Mouse (Mus musculus) left cerebral cortex, adult 18-20 months (tissue): ENCODE measurements around the gene Frat1. TPM values are rescaled to one million over a fixed set of nuclear protein-coding genes. Genes with fewer than 3 reads are reported as not detected.
"Not testable (repeated sequence)": the region's sequence is repeated elsewhere in the genome, so short reads cannot be mapped to it uniquely, and the experiment has no call there.

ENCODE experiments used
- DNase-seq, 2 experiments: peaks; one replicate each; pipeline ENCODE4 v3.0.0; 2021 to 2022; ENCODE audit warnings: low spot score in 2 of 2, mixed read lengths in 1 of 2
- total RNA-seq, 2 experiments: library from RNA; stranded (reverse); gene quantifications; 2 replicates each; pipeline ENCODE4 v1.2.3; 2021

Gene Frat1
- total RNA-seq, 2 experiments from 2014 or later: 14.0 to 15.7 TPM

- DNase-seq: no peak
Observed at GRCm38 (mm10) chr19:41841105-41841750, 11.5 kb downstream of the Frat1 start.

- DNase-seq: no peak
Observed at GRCm38 (mm10) chr19:41842196-41842595, 12.4 kb downstream of the Frat1 start.

GRCm38 (mm10) chr19:41842706-41843105 is 12.9 kb downstream of the Frat1 start:
- DNase-seq: no peak

- no peak for DNase-seq
Observed at GRCm38 (mm10) chr19:41844345-41844744, 14.6 kb downstream of the Frat1 start.

GRCm38 (mm10) chr19:41846366-41847090 is 16.8 kb downstream of the Frat1 start:
- DNase-seq: peak in 1 of 2 experiments; percentile 23

- peak; percentile 36 to 58 for DNase-seq
Observed at GRCm38 (mm10) chr19:41847091-41847581, 17.4 kb downstream of the Frat1 start.

- DNase-seq: not testable (repeated sequence)
Observed at GRCm38 (mm10) chr19:41847614-41847991, 17.8 kb downstream of the Frat1 start.

- peak; percentile 83 to 86 for DNase-seq
Observed at GRCm38 (mm10) chr19:41847992-41848851, 18.5 kb downstream of the Frat1 start, which contains the start of gene Frat2. Frat2 (minus strand) TSS chr19:41848132.

- DNase-seq: no peak
Observed at GRCm38 (mm10) chr19:41850021-41850718, 20.4 kb downstream of the Frat1 start.

GRCm38 (mm10) chr19:41850719-41851543 is 21.2 kb downstream of the Frat1 start:
- no peak for DNase-seq

- DNase-seq: no peak
Observed at GRCm38 (mm10) chr19:41852423-41852822, 22.7 kb downstream of the Frat1 start.

- no peak for DNase-seq
Observed at GRCm38 (mm10) chr19:41857086-41857762, 27.5 kb downstream of the Frat1 start.

- no peak for DNase-seq
Observed at GRCm38 (mm10) chr19:41857816-41858310, 28.1 kb downstream of the Frat1 start.

- no peak for DNase-seq
Observed at GRCm38 (mm10) chr19:41866707-41867106, 36.9 kb downstream of the Frat1 start.

GRCm38 (mm10) chr19:41869296-41869695 is 39.5 kb downstream of the Frat1 start:
- DNase-seq: peak; percentile 37 to 47

- not testable (repeated sequence) for DNase-seq
Observed at GRCm38 (mm10) chr19:41869946-41870345, 40.2 kb downstream of the Frat1 start.

GRCm38 (mm10) chr19:41872285-41872684 is 42.5 kb downstream of the Frat1 start:
- DNase-seq: peak; percentile 18 to 32

- DNase-seq: no peak
Observed at GRCm38 (mm10) chr19:41874356-41874755, 44.6 kb downstream of the Frat1 start.

- DNase-seq: no peak
Observed at GRCm38 (mm10) chr19:41881842-41882241, 52.1 kb downstream of the Frat1 start.
